ENCODE assay signal across 8 mouse cellular contexts in the genomic region with DNA sequence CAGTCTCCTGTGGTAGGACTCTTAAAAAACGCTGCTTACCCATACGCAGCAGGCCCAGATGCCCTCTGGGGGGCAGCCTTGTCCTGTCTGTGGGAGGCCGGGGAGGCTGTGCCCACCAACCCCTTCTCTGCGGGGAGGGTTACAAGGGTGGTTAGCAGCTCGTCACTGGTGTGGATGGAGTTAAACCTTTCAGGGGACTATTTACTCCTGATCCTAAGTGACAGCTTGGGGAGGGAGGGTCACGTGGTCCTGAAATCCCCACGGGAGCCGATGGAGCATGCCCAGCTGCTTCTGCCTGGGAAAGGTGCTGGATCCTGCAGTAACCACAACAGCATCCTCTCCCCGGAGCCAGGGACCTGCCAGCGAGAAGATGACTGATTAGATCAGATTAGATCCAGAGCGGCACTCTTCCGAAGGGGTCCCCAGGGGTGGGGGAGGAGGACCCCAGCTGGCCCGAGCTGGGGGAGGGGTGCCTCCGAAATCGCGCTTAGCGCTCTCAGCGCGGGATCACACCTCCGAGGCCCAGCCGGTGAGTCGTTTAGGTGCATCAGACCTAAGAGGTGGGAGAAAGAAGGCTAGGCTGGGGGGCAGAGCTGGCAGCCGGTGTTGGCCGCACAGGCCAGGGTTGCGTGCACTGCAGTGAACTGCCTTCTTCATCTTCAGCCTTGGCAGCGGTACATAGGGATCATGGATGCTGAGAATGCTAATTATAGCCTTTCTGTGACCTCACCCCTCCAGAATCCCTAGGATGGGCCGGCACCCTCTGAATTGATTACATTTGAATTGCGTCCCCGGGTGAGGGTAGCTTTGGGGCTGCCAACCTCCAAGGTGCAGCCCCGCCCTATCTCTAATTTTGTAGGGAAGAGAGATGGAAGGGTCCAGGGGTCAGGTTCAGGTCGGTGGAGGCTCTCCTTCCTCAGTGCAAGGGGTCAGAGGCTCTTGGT. TPM values are rescaled to one million over a fixed set of nuclear protein-coding genes. Genes with fewer than 3 reads are reported as not detected.
A peak's percentile ranks its signal among the peaks of the same experiment; 100 is the strongest.
DNase-seq lines count a peak whose midpoint lies in the region; ATAC-seq and TF ChIP-seq lines count a peak whose summit lies in the region.

No protein-coding gene starts in this region.

- ATAC-seq in hindbrain, postnatal 0 days: peak; percentile 86
- ATAC-seq in megakaryocyte, adult 5-6 weeks (ENCODE audit: poor library complexity, severe bottlenecking): peak; percentile 36; the same call in 1 of the 2 replicates
- no peak for ATAC-seq in inflammation-experienced regulatory T-cells, adult 6 months

- H3K4me1 ChIP-seq in hindbrain, postnatal 0 days (ENCODE audit: insufficient read depth, low read length): peaks cover 9% of the 10 kb centered on the region; the same call in 1 of the 2 replicates

- H3K4me3 ChIP-seq in hindbrain, postnatal 0 days (ENCODE audit: low read length): peak overlapping the region; percentile 60

- TF ChIP-seq CTCF in hindbrain, postnatal 0 days (IDR thresholded peaks at IDR 0.05; ENCODE audit: low read depth): peak; percentile 91

- peak overlapping the region; percentile 79 for H3K4me2 ChIP-seq in hindbrain, postnatal 0 days (ENCODE audit: low read depth, low read length)

- H3K27me3 ChIP-seq in hindbrain, postnatal 0 days (ENCODE audit: insufficient read depth, low read length): no peaks in the 10 kb centered on the region

- H3K27ac ChIP-seq in hindbrain, postnatal 0 days: peak overlapping the region; percentile 94

- no peaks in the 10 kb centered on the region for H3K9me3 ChIP-seq in hindbrain, postnatal 0 days (ENCODE audit: low read length)

- H3K9ac ChIP-seq in hindbrain, postnatal 0 days (replicated peaks; ENCODE audit: low read length): peak overlapping the region; percentile 73

- DNase-seq in adrenal gland, adult (ENCODE audit: inconsistent age in 2 of 2, low spot score in 1 of 2): peak; percentile 81 to 92
- peak; percentile 72 to 84 for DNase-seq in cerebellum, postnatal 4 days (ENCODE audit: low spot score in 2 of 2)
- peak; percentile 53 to 69 for DNase-seq in gastrocnemius, adult 8-10 months (ENCODE audit: low spot score in 2 of 2)
- peak; percentile 94 for DNase-seq in hindbrain, postnatal 0 days (ENCODE audit: low spot score)
- peak; percentile 70 to 83 for DNase-seq in left cerebral cortex, adult 8-10 months (ENCODE audit: low spot score in 2 of 2)
- DNase-seq in right cerebral cortex, postnatal 36 days (ENCODE audit: low spot score in 2 of 2): peak; percentile 77 to 83

- 1% methylated on average over 31 of the region's 31 CpGs for WGBS in hindbrain, postnatal 0 days

- no peaks in the 10 kb centered on the region for H3K36me3 ChIP-seq in hindbrain, postnatal 0 days (ENCODE audit: insufficient read depth, low read length)

RNA-seq across cellular contexts. Expression of a gene that starts 17.3 kb away (rescaled TPM):
- 10 to 100 TPM in 3 of 4 experiments, 1 to 10 TPM in 1; 6.6 to 15.1 (median 11.8) TPM for total RNA-seq in gastrocnemius, adult 8-10 months (2022)
- total RNA-seq in hindbrain, postnatal 0 days (2014; rRNA removed): 41.0 and 44.1 TPM in 2 replicates
- polyA plus RNA-seq in hindbrain, postnatal 0 days (2015; fragmentation: Nextera tagmentation; extraction: Ambion mirVana): 9.7 TPM in 2 replicates
- 10 to 100 TPM; 83.6 to 89.6 (median 88.4) TPM for total RNA-seq in left cerebral cortex, adult 8-10 months (2022)
- total RNA-seq in megakaryocyte, adult 5-6 weeks (2015): 0.11 and 0.21 TPM in 2 replicates
- 0.15 and 0.33 TPM in 2 replicates for total RNA-seq in megakaryocyte, adult 5-6 weeks (2017)
- polyA plus RNA-seq in inflammation-experienced regulatory T-cells, adult 6 months (2017; shearing (Covaris generic)): under 1 TPM in 1 of 3 experiments, not detected in 2; 0.25 TPM

RNA-seq across cellular contexts. Expression of a gene that starts 50.4 kb away (rescaled TPM):
- total RNA-seq in gastrocnemius, adult 8-10 months (2022): 10 to 100 TPM; 14.8 to 18.2 (median 16.3) TPM
- total RNA-seq in hindbrain, postnatal 0 days (2014; rRNA removed): 37.4 and 46.9 TPM in 2 replicates
- 15.9 and 17.0 TPM in 2 replicates for polyA plus RNA-seq in hindbrain, postnatal 0 days (2015; fragmentation: Nextera tagmentation; extraction: Ambion mirVana)
- 10 to 100 TPM; 41.0 to 43.6 (median 42.0) TPM for total RNA-seq in left cerebral cortex, adult 8-10 months (2022)
- 68.0 and 75.8 TPM in 2 replicates for total RNA-seq in megakaryocyte, adult 5-6 weeks (2015)
- total RNA-seq in megakaryocyte, adult 5-6 weeks (2017): 124 and 135 TPM in 2 replicates
- 10 to 100 TPM; 20.8 to 26.0 (median 23.6) TPM for polyA plus RNA-seq in inflammation-experienced regulatory T-cells, adult 6 months (2017; shearing (Covaris generic))

Comparison
In these comparisons a context has a peak if more than half of its experiments do, and no peak if none do; other contexts are left out.
1. RNA of a gene that starts 17.3 kb away (total RNA-seq): 83.6 to 89.6 TPM in left cerebral cortex, adult 8-10 months, 41.0 to 44.1 TPM in hindbrain, postnatal 0 days and 6.6 to 15.1 TPM in gastrocnemius, adult 8-10 months; 0.11 to 0.33 TPM in megakaryocyte, adult 5-6 weeks; every median in the first group is over 4 times any median in the second.
2. Peak in every context shown above with its lines, with median percentiles within 50 percentile points of each other: DNase-seq.